Mouse (Mus musculus) ES-E14 (cell line): ENCODE results near the gene Fabp2. TPM values are rescaled to one million over a fixed set of nuclear protein-coding genes. Genes with fewer than 3 reads are reported as not detected.

ENCODE experiments used
- DNase-seq: peaks from one replicate; pipeline ENCODE4 v3.0.0-alpha.2; 2013; ENCODE audit warnings: low read depth, low spot score
- H3K27ac ChIP-seq: 2 replicates; pipeline ENCODE4 v1.5.1; 2012; ENCODE audit warnings: low read depth, mild to moderate bottlenecking, low read length, moderate library complexity, mixed read lengths; ENCODE audit not compliant: poor library complexity, insufficient read depth, severe bottlenecking
- H3K36me3 ChIP-seq: 2 replicates; pipeline ENCODE4 v1.6.1; 2012; ENCODE audit warnings: mild to moderate bottlenecking, low read length, moderate library complexity, mixed read lengths; ENCODE audit not compliant: control insufficient read depth, poor library complexity, insufficient read depth, severe bottlenecking
- H3K4me1 ChIP-seq, 2 experiments: fragments of 150-350 bp in 1 of 2; sonication (generic) in 1 of 2; 2 replicates each; pipeline ENCODE4 v1.6.1; 2012; ENCODE audit warnings: low read length in 2 of 2, mild to moderate bottlenecking in 1 of 2, mixed read lengths in 1 of 2; ENCODE audit not compliant: control insufficient read depth in 2 of 2, insufficient read depth in 2 of 2, poor library complexity in 1 of 2
- H3K4me3 ChIP-seq, 2 experiments: fragments of 150-350 bp in 1 of 2; sonication (generic) in 1 of 2; 2 replicates each; pipeline ENCODE4 v1.5.1; 2012; ENCODE audit warnings: low read length in 2 of 2, low read depth in 1 of 2, mild to moderate bottlenecking in 1 of 2, mixed read lengths in 1 of 2; ENCODE audit not compliant: insufficient read depth in 1 of 2, poor library complexity in 1 of 2, severe bottlenecking in 1 of 2
- H3K9ac ChIP-seq: 2 replicates; pipeline ENCODE4 v1.6.1; 2012; ENCODE audit warnings: low read depth, mild to moderate bottlenecking, low read length, mixed read lengths; ENCODE audit not compliant: poor library complexity, insufficient read depth, severe bottlenecking
- H3K9me3 ChIP-seq: fragments of 150-350 bp; sonication (generic); 2 replicates; pipeline ENCODE4 v1.6.1; 2012; ENCODE audit warnings: low read depth, mild to moderate bottlenecking, low read length; ENCODE audit not compliant: control insufficient read depth, insufficient read depth
- CHD2 ChIP-seq: IDR thresholded peaks from 2 replicates; pipeline ENCODE4 v1.6.1; 2014; ENCODE audit warnings: mild to moderate bottlenecking, low read depth, low read length, inconsistent platforms
- HCFC1 ChIP-seq: IDR thresholded peaks from 2 replicates; pipeline ENCODE4 v1.6.1; 2012; ENCODE audit warnings: low read length, inconsistent platforms, borderline replicate concordance; ENCODE audit not compliant: insufficient read depth
- MAFK ChIP-seq: IDR thresholded peaks from 2 replicates; pipeline ENCODE4 v1.6.1; 2014; ENCODE audit warnings: mild to moderate bottlenecking, low read depth, low read length, inconsistent platforms; ENCODE audit not compliant: insufficient read depth
- ZC3H11A ChIP-seq: IDR thresholded peaks from 2 replicates; pipeline ENCODE4 v1.6.1; 2012; ENCODE audit warnings: low read depth, mild to moderate bottlenecking, inconsistent platforms, low read length, borderline replicate concordance
- ZNF384 ChIP-seq: IDR thresholded peaks from 2 replicates; pipeline ENCODE4 v1.6.1; 2012; ENCODE audit warnings: low read depth, low read length, inconsistent platforms
- in situ Hi-C, 2 experiments: fragments of 600-800 bp; cut with MboI; formaldehyde crosslinking; loops; one replicate each; pipeline ENCODE4 v1.15.1; 2025; ENCODE audit warnings: low sequenced_read_pairs in 2 of 2, inconsistent platforms in 1 of 2; ENCODE audit not compliant: unreplicated experiment in 2 of 2
- total RNA-seq: library from RNA; depleted of rRNA; stranded (reverse); fragments of 300-350 nt; gene quantifications from 2 replicates; pipeline ENCODE4 v1.2.3, GENCODE M21; 2012

Gene Fabp2
- total RNA-seq, 1 experiment, result not detected

DNA sequence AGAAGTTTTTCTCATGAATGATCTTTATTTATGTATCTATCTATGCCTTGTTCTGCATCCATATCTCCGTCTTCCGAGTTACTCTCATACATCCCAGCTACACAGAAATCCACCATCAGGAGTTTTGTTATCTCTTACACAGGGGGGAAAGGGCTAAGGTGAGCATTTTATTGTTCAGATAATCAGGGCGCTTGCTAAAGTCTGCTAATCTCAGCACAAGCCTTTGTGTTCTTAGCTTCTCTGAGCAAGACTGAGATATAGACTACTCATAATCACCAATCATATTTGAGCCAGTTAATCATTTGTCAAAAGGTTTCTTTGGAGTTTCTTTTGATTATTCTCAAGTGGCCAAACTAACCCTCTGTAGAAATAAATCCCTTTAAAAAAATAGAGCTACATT, 17.3 kb upstream of the Fabp2 start:
- Histone ChIP-seq H3K4me1 (no peaks in the 10 kb centered on the region), H3K9ac (no peak overlapping the region), H3K27ac (no peak overlapping the region), H3K4me3 (no peak overlapping the region), H3K36me3 (no peaks in the 10 kb centered on the region), H3K9me3 (no peaks in the 10 kb centered on the region)
- no peak for DNase-seq
- in situ Hi-C loops, result no loop called here
- TF ChIP-seq HCFC1 (no peak), CHD2 (no peak), ZC3H11A (no peak), MAFK (no peak), ZNF384 (no peak)

DNA sequence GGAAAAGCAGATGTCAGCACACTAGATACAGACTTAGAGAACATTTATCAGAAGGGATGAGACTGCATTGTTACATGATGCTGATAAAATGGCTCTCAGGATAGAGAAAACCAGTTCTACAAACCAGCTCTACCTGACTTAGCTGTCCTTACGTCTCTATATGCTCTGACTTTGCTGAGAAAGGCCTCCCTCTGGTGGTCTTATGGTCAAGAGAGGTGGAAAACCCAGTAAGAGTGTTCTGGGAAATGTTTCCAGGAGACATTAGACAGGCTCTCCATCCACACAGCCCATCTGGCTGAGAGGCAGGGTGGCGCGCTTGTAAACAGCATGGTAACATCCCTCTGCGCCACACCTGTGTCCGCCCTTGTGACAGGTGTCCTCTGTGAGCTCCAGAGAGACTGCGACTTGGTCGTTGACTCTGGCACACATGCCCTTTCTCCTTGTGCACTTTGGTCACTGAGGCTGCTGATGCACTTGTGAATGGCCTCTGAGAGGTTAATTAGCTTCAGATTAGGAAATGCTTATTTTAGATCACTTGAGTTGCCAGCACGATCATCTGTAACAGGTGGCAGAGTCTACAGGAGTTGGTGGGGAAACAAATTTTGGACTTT, 16.1 kb upstream of the Fabp2 start:
- Histone ChIP-seq H3K4me3 (peak overlapping the region in 1 of 2 experiments; percentile 25; a peak in 1 of 4 replicates), H3K9ac (no peak overlapping the region), H3K27ac (no peak overlapping the region), H3K36me3 (no peaks in the 10 kb centered on the region), H3K9me3 (no peaks in the 10 kb centered on the region), H3K4me1 (no peaks in the 10 kb centered on the region)
- no peak for TF ChIP-seq ZC3H11A
- TF ChIP-seq CHD2, result no peak
- TF ChIP-seq HCFC1, result no peak
- TF ChIP-seq ZNF384, result no peak
- no peak for TF ChIP-seq MAFK
- in situ Hi-C loops, result no loop called here
- no peak for DNase-seq

DNA sequence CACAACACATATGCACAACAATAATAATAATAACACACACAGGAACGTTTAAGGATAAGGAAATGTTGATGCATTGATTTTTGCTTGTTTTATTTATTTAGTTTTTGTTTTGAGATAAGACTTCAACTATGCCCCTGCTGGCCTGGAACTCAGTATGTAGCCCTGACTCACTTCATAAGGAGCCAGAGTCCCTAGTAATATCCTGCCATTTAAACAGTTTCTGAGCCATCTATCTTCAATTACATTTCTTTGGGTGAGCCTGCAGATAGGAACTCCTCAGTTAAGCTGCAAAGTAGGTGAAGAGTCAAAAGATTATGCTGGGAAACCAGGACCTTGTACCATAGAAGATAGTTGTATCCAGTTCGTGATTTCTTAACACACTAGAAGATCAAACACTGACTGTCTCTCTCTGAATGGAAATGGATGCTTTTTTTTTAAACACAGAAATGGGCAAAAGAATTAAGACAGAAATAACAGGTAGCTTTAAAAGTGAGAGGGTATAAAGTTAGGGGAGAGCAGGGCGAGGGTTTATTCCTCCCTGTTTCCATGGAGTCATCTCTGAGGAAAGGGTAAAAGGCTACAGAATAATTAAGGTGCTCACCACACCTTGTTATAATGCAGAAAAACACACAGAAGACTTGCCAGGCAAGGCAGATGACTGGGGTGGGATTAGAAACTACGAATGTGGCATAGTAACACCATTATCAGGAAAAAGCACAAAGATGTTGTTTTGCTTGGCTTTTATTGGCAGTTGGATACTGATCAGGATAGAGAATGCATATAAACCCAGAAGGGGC, 7.2 kb upstream of the Fabp2 start:
- H3K4me3 ChIP-seq, result no peak overlapping the region
- no peaks in the 10 kb centered on the region for H3K9me3 ChIP-seq
- in situ Hi-C loops, result no loop called here
- no peaks in the 10 kb centered on the region for H3K4me1 ChIP-seq
- H3K27ac ChIP-seq, result no peak overlapping the region
- no peak overlapping the region for H3K9ac ChIP-seq
- no peak for TF ChIP-seq CHD2
- TF ChIP-seq ZC3H11A, result no peak
- no peak for TF ChIP-seq HCFC1
- no peak for TF ChIP-seq MAFK
- TF ChIP-seq ZNF384, result no peak
- no peaks in the 10 kb centered on the region for H3K36me3 ChIP-seq
- DNase-seq, result no peak

DNA sequence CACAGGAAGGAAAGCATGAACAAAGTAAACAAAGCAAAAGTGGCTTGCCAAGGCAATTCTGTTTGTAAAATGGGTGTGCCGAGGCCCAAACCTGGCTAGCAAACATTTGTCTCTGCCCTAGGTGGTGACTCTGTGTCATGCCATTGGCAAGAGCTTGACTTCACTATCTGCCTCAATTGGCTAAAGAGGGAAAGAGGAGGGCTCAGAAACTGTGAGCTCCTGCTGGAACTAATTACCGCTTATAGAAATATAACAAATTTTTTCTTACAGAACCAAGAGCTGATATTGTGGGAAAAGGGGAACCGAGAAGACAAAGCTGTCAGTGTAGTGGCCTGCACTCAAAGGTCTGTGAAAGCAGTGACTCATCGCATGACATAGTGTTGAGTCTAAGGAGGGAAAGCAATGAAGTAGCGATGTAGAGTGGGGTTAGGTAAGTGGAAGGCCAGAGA, 6.5 kb upstream of the Fabp2 start:
- in situ Hi-C loops, result no loop called here

More for the DNA sequence above, 6.5 kb upstream of the Fabp2 start:
- no peak for TF ChIP-seq HCFC1
- no peak for TF ChIP-seq MAFK
- TF ChIP-seq CHD2, result no peak
- TF ChIP-seq ZNF384, result no peak
- TF ChIP-seq ZC3H11A, result no peak
- Histone ChIP-seq H3K4me1 (no peaks in the 10 kb centered on the region), H3K36me3 (no peaks in the 10 kb centered on the region), H3K4me3 (no peak overlapping the region), H3K27ac (no peak overlapping the region), H3K9me3 (no peaks in the 10 kb centered on the region), H3K9ac (no peak overlapping the region)
- DNase-seq, result no peak
